Mouse (Mus musculus): Measurements from ENCODE around the gene Pnp.

DNA sequence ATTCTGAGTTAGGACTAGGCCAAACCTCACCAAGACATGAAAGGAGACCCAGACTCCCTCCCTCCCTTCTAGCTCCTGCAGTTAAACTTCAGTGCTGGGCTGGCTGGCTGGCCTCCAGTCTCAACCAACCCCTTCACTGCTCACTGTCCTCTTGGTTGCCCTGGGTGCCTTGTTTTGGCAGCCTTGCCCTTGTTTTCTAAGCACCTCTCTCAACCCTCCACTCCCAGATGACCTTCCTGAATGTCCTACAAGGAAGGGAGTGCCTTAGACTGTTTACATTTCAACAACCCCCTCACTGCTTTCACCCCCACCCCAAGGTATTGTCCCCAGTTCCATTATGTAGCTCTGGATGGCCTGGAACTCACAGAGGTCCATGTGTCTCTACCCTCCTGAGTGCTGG is 48.7 kb downstream of the Pnp start:
- TF ChIP-seq CTCF (IDR thresholded peaks at IDR 0.05; ENCODE audit: borderline replicate concordance, insufficient read depth, low read depth, low read length) = no peak
- TF ChIP-seq POLR2A (IDR thresholded peaks at IDR 0.05; ENCODE audit: borderline replicate concordance, insufficient read depth, low read length) = no peak
